Mouse (Mus musculus) liver, embryonic 14.5 days (tissue): ENCODE measurements around the gene Gpr84. TPM values are rescaled to one million over a fixed set of nuclear protein-coding genes. Genes with fewer than 3 reads are reported as not detected.

Experiments
- ATAC-seq: fragments of 200-750 bp; cut with Nextera tagmentation; 2 replicates; pipeline ENCODE4 v1.8.0; 2017; ENCODE audit warnings: moderate number of reproducible peaks, mild to moderate bottlenecking, moderate library complexity; ENCODE audit not compliant: insufficient read depth
- DNase-seq, 3 experiments: peaks; one replicate each; pipeline ENCODE4 v3.0.0-alpha.2; 2012 to 2013; ENCODE audit warnings: low read depth in 3 of 3, low spot score in 3 of 3
- H3K27ac ChIP-seq: fragments of 300-500 bp; sonication (generic); 2 replicates; pipeline ENCODE4 v1.5.1; 2014; ENCODE audit warnings: moderate library complexity, mild to moderate bottlenecking, control low read depth, inconsistent platforms
- H3K27me3 ChIP-seq: fragments of 300-500 bp; sonication (generic); 2 replicates; pipeline ENCODE4 v1.6.1; 2014; ENCODE audit warnings: mild to moderate bottlenecking, low read length, moderate library complexity; ENCODE audit not compliant: control insufficient read depth, insufficient read depth
- H3K36me3 ChIP-seq: fragments of 300-500 bp; sonication (generic); replicated peaks from 2 replicates; pipeline ENCODE4 v1.6.1; 2014; ENCODE audit warnings: low read depth; ENCODE audit not compliant: control insufficient read depth, insufficient read depth
- H3K4me1 ChIP-seq, 2 experiments: fragments of 200-500 bp in 1 of 2; fragments of 300-500 bp in 1 of 2; sonication (generic) in 1 of 2; replicated peaks; 2 replicates each; pipeline ENCODE4 v1.6.1; 2012 to 2014; ENCODE audit warnings: antibody characterized with exemption in 1 of 2, inconsistent platforms in 1 of 2, low read length in 1 of 2; ENCODE audit not compliant: control insufficient read depth in 2 of 2, insufficient read depth in 2 of 2
- H3K4me2 ChIP-seq: fragments of 300-500 bp; sonication (generic); 2 replicates; pipeline ENCODE4 v1.6.1; 2014; ENCODE audit warnings: low read depth, mild to moderate bottlenecking, control low read depth, moderate library complexity
- H3K4me3 ChIP-seq, 2 experiments: fragments of 200-500 bp in 1 of 2; fragments of 300-500 bp in 1 of 2; sonication (generic) in 1 of 2; 2 replicates each; pipeline ENCODE4 v1.5.1; 2012 to 2014; ENCODE audit warnings: low read depth in 2 of 2, low read length in 2 of 2, mild to moderate bottlenecking in 2 of 2, control low read depth in 1 of 2, inconsistent platforms in 1 of 2, moderate library complexity in 1 of 2; ENCODE audit not compliant: insufficient read depth in 1 of 2
- H3K9ac ChIP-seq: fragments of 300-500 bp; sonication (generic); replicated peaks from 2 replicates; pipeline ENCODE4 v1.6.1; 2014; ENCODE audit warnings: mild to moderate bottlenecking, control low read depth, moderate library complexity
- H3K9me3 ChIP-seq: fragments of 300-500 bp; sonication (generic); 2 replicates; pipeline ENCODE4 v1.6.1; 2016; ENCODE audit warnings: low read length, mixed read lengths; ENCODE audit not compliant: control insufficient read depth
- CTCF ChIP-seq: IDR thresholded peaks from 2 replicates; pipeline ENCODE4 v1.5.1; 2016; ENCODE audit warnings: antibody characterized with exemption, low read depth, control low read depth
- EP300 ChIP-seq: IDR thresholded peaks from 2 replicates; pipeline ENCODE4 v1.6.1; 2016; ENCODE audit warnings: antibody characterized with exemption, low read depth
- WGBS: fragments of 180-500 bp; shearing (Covaris S2); extraction: QIAGEN DNeasy Blood & Tissue Kit; methylation state at CpG from one replicate; pipeline ENCODE4 v1.1.7; 2014; ENCODE audit not compliant: insufficient replicate concordance; 5-methylcytosine and 5-hydroxymethylcytosine counted together
- polyA plus RNA-seq, 2 experiments: library from polyadenylated mRNA; depleted of rRNA in 1 of 2; stranded (reverse) in 1 of 2; unstranded in 1 of 2; fragments of >200 nt; fragmentation: Nextera tagmentation in 1 of 2; extraction: Ambion mirVana in 1 of 2; gene quantifications; 2 replicates each; pipeline versions ENCODE4 v1.2.1 to v1.2.3; 2012 to 2014

The Gpr84 gene
- polyA plus RNA-seq, 2 experiments, result 0.18 to 0.20 TPM

GRCm38 (mm10) chr15:103302341-103303021, 7.9 kb downstream of the Gpr84 start:
- H3K36me3 ChIP-seq, result peaks cover 8% of the 10 kb centered on the region
- DNase-seq (no peak), ATAC-seq (no peak)
- no peak overlapping the region for H3K4me3 ChIP-seq
- no peak overlapping the region for H3K9ac ChIP-seq
- no peak for TF ChIP-seq EP300
- TF ChIP-seq CTCF, result no peak
- H3K27me3 ChIP-seq, result peaks cover 28% of the 10 kb centered on the region
- WGBS, result 19% methylated on average over 6 of the region's 6 CpGs
- H3K9me3 ChIP-seq, result no peaks in the 10 kb centered on the region
- H3K4me1 ChIP-seq, result peaks cover 5 to 30% of the 10 kb centered on the region in 2 experiments; a peak in 3 of 4 replicates
- no peak overlapping the region for H3K27ac ChIP-seq
- no peak overlapping the region for H3K4me2 ChIP-seq

DNA sequence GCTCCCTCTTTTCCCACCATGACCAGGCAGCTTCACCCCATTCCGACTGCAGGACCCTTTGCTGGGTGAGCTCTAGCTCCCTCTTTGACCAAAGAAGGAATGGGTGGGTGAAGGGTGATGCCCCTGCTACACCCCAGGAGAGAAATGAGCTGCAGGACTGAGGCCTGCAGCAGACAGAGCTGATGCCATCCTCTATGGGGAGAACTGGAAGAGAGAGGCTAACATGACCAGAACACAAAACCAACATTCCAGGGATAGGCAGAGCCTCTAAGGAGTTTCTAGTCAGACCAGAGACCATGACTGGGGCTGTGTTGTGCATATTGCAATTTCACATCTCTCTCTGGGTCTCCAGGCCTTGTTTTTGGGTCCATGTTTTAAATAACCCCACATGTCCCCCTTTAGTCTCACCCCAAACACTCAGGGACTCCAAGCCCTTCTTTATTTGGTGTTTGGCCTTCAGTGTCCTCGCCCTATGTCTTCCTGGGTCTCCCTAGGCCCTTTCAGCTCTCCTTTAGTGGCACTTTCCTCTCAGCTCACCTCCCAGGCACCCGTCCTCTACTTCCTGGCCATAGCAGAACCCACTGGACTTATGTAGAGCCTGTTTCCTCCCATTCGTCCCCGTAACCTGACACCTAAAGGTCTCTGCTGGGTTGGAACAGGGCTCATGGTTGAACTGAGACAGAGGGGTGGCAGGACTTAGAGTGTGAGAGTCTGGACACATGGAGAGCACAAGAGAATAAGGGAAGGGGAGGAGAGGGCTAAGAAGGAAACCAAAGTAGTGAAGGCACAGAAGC, 8.7 kb downstream of the Gpr84 start:
- Histone ChIP-seq H3K9me3 (no peaks in the 10 kb centered on the region), H3K4me2 (no peak overlapping the region), H3K27ac (no peak overlapping the region), H3K4me3 (no peak overlapping the region), H3K4me1 (peaks cover 5 to 24% of the 10 kb centered on the region in 2 experiments; a peak in 3 of 4 replicates), H3K9ac (no peak overlapping the region), H3K36me3 (peaks cover 15% of the 10 kb centered on the region), H3K27me3 (peaks cover 28% of the 10 kb centered on the region)
- ATAC-seq, result no peak
- no peak for DNase-seq
- TF ChIP-seq CTCF (no peak), EP300 (no peak)
- WGBS, result 39% methylated on average over 5 of the region's 5 CpGs

GRCm38 (mm10) chr15:103301046-103301445, 9.4 kb downstream of the Gpr84 start:
- TF ChIP-seq CTCF, result no peak
- no peak for TF ChIP-seq EP300

GRCm38 (mm10) chr15:103300560-103300959, 9.9 kb downstream of the Gpr84 start:
- Histone ChIP-seq H3K4me2 (no peak overlapping the region), H3K27me3 (peaks cover 21% of the 10 kb centered on the region), H3K36me3 (peaks cover 24% of the 10 kb centered on the region), H3K27ac (no peak overlapping the region), H3K4me1 (peaks cover 5 to 17% of the 10 kb centered on the region in 2 experiments; a peak in 3 of 4 replicates), H3K9ac (no peak overlapping the region), H3K9me3 (no peaks in the 10 kb centered on the region), H3K4me3 (no peak overlapping the region)
- no peak for DNase-seq
- TF ChIP-seq CTCF (no peak), EP300 (no peak)
- ATAC-seq, result no peak
- WGBS, result 58% methylated on average over 2 of the region's 2 CpGs

More at GRCm38 (mm10) chr15:103301046-103301445, 9.4 kb downstream of the Gpr84 start:
- Histone ChIP-seq H3K27me3 (peaks cover 25% of the 10 kb centered on the region), H3K36me3 (peaks cover 22% of the 10 kb centered on the region), H3K4me3 (no peak overlapping the region), H3K4me2 (no peak overlapping the region), H3K27ac (no peak overlapping the region), H3K4me1 (peaks cover 5 to 21% of the 10 kb centered on the region in 2 experiments; a peak in 3 of 4 replicates), H3K9ac (no peak overlapping the region), H3K9me3 (no peaks in the 10 kb centered on the region)
- WGBS, result 51% methylated on average over 2 of the region's 2 CpGs
- ATAC-seq (no peak), DNase-seq (no peak)

DNA sequence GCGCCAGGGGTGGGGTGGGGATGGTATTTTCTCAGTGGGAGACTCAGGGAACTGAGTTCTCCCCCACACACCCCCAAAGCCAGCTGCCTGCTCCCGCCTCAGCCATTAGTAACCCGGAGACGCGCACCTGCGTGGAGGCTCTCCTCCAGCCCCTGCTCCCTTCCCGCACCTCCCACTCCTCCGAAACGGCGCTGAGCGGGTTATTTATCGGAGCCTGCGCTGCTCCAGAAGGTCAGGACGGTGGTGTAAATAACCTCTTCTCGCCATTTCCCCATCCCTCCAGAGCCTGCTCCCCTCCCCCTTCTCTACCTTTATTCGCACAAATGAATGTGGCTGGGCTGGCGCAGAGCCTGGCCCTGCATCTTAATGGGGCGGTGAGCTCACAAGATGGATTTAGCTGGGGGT, 10.3 kb downstream of the Gpr84 start:
- Histone ChIP-seq H3K27ac (no peak overlapping the region), H3K9ac (no peak overlapping the region), H3K4me3 (no peak overlapping the region), H3K27me3 (peaks cover 18% of the 10 kb centered on the region), H3K9me3 (no peaks in the 10 kb centered on the region), H3K4me1 (peaks cover 5 to 15% of the 10 kb centered on the region in 2 experiments; a peak in 3 of 4 replicates), H3K4me2 (no peak overlapping the region), H3K36me3 (peaks cover 26% of the 10 kb centered on the region)
- DNase-seq (no peak), ATAC-seq (no peak)
- 64% methylated on average over 18 of the region's 18 CpGs for WGBS
- no peak for TF ChIP-seq EP300
- no peak for TF ChIP-seq CTCF
